Mouse (Mus musculus) lung, adult 2 months (tissue): ENCODE measurements around the gene Agpat4.

Experiments
- CTCF ChIP-seq: fragments of 200-500 bp; IDR thresholded peaks from 2 replicates; pipeline ENCODE4 v1.5.1; 2011; ENCODE audit warnings: mild to moderate bottlenecking, low read length, control low read depth; ENCODE audit not compliant: insufficient read depth
- POLR2A ChIP-seq: fragments of 200-500 bp; IDR thresholded peaks from 2 replicates; pipeline ENCODE4 v1.6.1; 2011; ENCODE audit warnings: low read depth, mild to moderate bottlenecking, control low read depth, low read length, borderline replicate concordance; ENCODE audit errors: extremely low read depth

DNA sequence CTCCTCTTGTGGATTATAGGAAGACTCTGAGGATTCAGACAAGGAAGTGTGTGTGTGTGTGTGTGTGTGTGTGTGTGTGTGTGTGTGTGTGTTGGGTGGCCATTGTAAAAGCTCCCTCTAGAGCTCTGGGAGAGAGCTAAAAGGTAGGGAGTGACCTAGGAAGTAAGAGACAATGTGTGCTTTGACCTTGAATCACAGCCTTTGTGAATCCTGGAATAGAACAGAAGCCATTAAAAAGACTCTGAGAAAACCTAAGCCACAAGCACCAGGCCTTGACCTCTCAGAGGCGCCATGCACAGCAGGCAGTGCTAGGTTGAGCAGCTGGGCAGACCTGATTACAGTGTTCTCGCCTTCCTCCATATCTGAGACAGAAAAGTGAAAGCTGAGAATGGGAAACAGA lies 41.7 kb upstream of the Agpat4 start:
- TF ChIP-seq POLR2A (no peak), CTCF (no peak)
